Mouse (Mus musculus) midbrain, embryonic 15.5 days (tissue): Measurements from ENCODE around the gene Nfatc4. TPM values are rescaled to one million over a fixed set of nuclear protein-coding genes. Genes with fewer than 3 reads are reported as not detected.

Experiments
- ATAC-seq: fragments of 200-750 bp; cut with Nextera tagmentation; replicated peaks from 2 replicates; pipeline ENCODE4 v1.8.0; 2017; ENCODE audit warnings: moderate TSS enrichment
- H3K27ac ChIP-seq: fragments of 300-500 bp; sonication (generic); 2 replicates; pipeline ENCODE4 v1.5.1; 2015; ENCODE audit warnings: mild to moderate bottlenecking, inconsistent platforms
- H3K27me3 ChIP-seq: fragments of 300-500 bp; sonication (generic); replicated peaks from 2 replicates; pipeline ENCODE4 v1.6.1; 2015; ENCODE audit warnings: inconsistent platforms
- H3K36me3 ChIP-seq: fragments of 300-500 bp; sonication (generic); replicated peaks from 2 replicates; pipeline ENCODE4 v1.6.1; 2015; ENCODE audit warnings: inconsistent platforms
- H3K4me1 ChIP-seq: fragments of 300-500 bp; sonication (generic); 2 replicates; pipeline ENCODE4 v1.6.1; 2015; ENCODE audit warnings: inconsistent platforms
- H3K4me2 ChIP-seq: fragments of 300-500 bp; sonication (generic); 2 replicates; pipeline ENCODE4 v1.6.1; 2015; ENCODE audit warnings: inconsistent platforms, mild to moderate bottlenecking, moderate library complexity
- H3K4me3 ChIP-seq: fragments of 300-500 bp; sonication (generic); 2 replicates; pipeline ENCODE4 v1.5.1; 2015; ENCODE audit warnings: mild to moderate bottlenecking, inconsistent platforms
- H3K9ac ChIP-seq: fragments of 300-500 bp; sonication (generic); 2 replicates; pipeline ENCODE4 v1.6.1; 2015; ENCODE audit warnings: mild to moderate bottlenecking, inconsistent platforms
- H3K9me3 ChIP-seq: fragments of 300-500 bp; sonication (generic); 2 replicates; pipeline ENCODE4 v1.6.1; 2016; ENCODE audit warnings: inconsistent platforms
- WGBS: fragments of 180-500 bp; shearing (Covaris S2); methylation state at CpG from one replicate; pipeline ENCODE4 v1.1.7; 2015; ENCODE audit warnings: mixed read lengths; 5-methylcytosine and 5-hydroxymethylcytosine counted together
- polyA plus RNA-seq: library from polyadenylated mRNA; unstranded; fragments of >200 nt; fragmentation: Nextera tagmentation; extraction: Ambion mirVana; gene quantifications from 2 replicates; pipeline ENCODE4 v1.2.1, GENCODE M21; 2015

Gene Nfatc4
- polyA plus RNA-seq, 1 experiment from 2014 or later: 8.4 TPM

DNA sequence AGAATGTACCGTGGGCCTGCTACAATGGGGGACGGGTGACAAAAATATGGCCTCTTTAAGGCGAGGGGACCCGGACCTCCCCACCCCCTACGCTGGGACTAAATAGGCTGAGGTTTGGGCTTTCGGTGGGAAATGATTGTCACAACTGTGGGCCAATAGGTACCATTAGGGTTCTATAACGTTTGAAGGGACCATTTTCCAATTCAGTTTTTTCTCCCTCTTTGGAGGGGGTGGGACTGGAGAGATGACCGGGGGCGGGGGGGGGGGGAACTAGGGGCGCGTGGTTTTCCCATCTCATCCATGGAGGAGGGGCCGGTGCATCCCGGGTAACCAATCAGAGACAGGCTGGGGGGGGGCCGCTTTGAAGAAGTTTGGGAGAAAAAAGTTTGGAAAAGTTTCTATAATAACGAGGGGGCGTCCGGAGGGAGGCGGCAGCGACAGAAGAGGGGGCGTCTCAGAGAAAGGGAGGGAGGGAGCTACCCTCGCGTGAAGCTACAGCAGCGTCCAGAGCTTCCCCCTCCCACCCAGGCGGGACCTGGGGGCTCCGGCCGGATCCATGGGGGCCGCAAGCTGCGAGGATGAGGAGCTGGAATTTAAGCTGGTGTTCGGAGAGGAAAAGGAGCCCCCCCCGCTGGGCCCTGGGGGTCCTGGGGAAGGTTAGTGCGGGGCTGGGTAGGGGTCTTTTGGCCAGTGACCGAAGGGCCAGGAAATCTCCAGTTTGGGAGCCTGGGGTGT is 1.7 kb downstream of the Nfatc4 start:
- under 1% methylated on average over 31 of the region's 32 CpGs for WGBS

DNA sequence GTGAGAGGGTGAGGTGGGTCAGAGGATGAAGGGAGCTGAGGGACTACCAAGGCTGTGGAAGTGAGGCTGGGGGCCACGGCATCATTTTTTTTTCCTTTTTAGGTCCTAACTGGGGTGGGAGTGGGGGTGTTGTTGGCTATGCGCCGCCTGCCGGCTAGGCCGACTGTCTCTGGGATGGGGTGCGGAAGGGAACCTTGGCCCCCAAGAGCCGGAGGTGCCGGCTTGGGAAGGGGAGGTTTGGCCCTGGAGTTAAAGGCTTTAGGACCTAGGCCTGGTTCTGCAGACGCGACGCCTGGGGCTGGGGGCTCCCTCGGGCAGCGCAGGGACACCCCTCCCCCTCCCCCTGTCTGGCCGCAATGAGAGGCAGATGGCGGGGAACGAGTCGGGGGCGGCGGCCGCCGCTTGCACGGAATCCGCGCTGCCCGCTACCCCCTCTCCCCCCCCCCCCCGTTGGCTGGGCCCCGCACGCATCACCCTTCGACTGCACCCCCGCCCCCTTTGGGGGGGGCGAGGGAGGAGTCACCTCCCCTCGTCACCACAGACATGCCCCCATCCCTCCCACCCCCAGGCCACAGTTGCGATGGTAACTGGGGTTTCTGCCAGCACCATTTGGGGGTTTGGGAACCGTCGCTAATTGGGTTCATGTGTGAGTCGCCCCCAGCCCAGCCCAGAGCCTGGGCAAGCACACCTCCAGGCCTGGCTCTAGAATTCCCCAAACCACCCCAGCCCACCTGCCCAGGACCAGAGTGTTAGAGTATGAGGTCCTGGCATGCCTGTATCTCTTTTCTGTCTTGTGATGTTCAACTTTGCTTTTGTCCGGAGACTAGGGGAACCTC is 2.5 kb downstream of the Nfatc4 start:
- Histone ChIP-seq H3K36me3 (no peaks in the 10 kb centered on the region), H3K9ac (peak overlapping the region; percentile 35), H3K9me3 (no peaks in the 10 kb centered on the region), H3K4me3 (peak overlapping the region; percentile 39), H3K27ac (peak overlapping the region; percentile 42), H3K4me1 (peaks cover 43% of the 10 kb centered on the region), H3K27me3 (peaks cover 4% of the 10 kb centered on the region), H3K4me2 (peak overlapping the region; percentile 95)
- peak; percentile 19 for ATAC-seq
- 1% methylated on average over 22 of the region's 37 CpGs for whole genome bisulfite sequencing

More for the DNA sequence above, 1.7 kb downstream of the Nfatc4 start:
- no peak for ATAC-seq
- Histone ChIP-seq H3K36me3 (no peaks in the 10 kb centered on the region), H3K9ac (peak overlapping the region; percentile 35), H3K9me3 (no peaks in the 10 kb centered on the region), H3K4me2 (peak overlapping the region; percentile 95), H3K27ac (peak overlapping the region; percentile 80), H3K4me3 (peak overlapping the region; percentile 64), H3K27me3 (peaks cover 4% of the 10 kb centered on the region), H3K4me1 (peaks cover 43% of the 10 kb centered on the region)

DNA sequence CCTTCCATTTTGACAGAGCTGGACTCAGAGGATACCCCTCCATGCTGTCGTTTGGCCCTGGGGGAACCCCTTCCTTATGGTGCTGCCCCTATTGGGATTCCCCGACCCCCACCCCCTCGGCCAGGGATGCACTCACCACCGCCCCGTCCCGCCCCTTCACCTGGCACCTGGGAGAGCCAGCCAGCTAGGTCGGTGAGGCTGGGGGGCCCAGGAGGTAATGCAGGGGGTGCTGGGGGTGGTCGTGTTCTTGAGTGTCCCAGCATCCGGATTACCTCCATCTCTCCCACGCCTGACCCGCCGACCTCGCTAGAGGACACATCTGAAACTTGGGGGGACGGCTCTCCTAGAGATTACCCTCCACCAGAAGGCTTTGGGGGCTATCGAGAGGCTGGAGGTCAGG is 3.2 kb downstream of the Nfatc4 start:
- H3K9me3 ChIP-seq: no peaks in the 10 kb centered on the region

DNA sequence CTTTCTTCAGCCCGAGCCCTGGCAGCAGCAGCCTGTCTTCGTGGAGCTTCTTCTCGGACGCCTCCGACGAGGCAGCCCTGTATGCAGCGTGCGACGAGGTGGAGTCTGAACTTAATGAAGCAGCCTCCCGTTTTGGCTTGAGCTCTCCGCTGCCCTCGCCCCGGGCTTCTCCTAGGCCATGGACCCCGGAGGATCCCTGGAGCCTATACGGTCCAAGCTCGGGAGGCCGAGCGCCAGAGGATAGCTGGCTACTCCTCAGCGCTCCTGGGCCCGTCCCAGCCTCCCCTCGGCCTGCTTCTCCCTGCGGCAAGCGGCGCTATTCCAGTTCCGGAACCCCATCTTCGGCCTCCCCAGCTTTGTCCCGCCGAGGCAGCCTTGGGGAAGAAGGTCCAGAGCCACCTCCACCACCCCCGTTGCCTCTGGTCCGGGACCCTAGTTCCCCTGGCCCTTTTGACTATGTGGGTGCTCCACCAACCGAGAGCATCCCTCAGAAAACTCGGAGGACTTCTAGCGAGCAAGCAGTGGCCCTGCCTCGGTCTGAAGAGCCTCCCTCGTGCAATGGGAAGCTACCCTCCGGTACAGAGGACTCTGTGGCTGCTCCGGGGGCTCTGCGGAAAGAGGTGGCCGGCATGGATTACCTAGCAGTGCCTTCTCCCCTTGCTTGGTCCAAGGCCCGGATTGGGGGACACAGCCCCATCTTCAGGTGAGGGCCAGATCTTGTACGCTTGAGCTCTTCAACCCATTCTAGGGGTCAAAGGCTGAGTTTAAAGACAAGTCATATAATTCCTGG is 3.8 kb downstream of the Nfatc4 start:
- Histone ChIP-seq H3K9ac (no peak overlapping the region), H3K4me2 (peak overlapping the region; percentile 95), H3K36me3 (no peaks in the 10 kb centered on the region), H3K27me3 (peaks cover 4% of the 10 kb centered on the region), H3K27ac (no peak overlapping the region), H3K9me3 (no peaks in the 10 kb centered on the region), H3K4me1 (peaks cover 43% of the 10 kb centered on the region), H3K4me3 (peak overlapping the region; percentile 39)
- 11% methylated on average over 41 of the region's 41 CpGs for WGBS
- ATAC-seq: no peak

More for the DNA sequence above, 3.2 kb downstream of the Nfatc4 start:
- WGBS: 2% methylated on average over 15 of the region's 15 CpGs
- Histone ChIP-seq H3K27me3 (peaks cover 4% of the 10 kb centered on the region), H3K27ac (no peak overlapping the region), H3K9ac (0 out of 2 replicates have a peak overlapping the region, but pooled peaks have one; percentile 5), H3K4me3 (peak overlapping the region; percentile 39), H3K4me1 (peaks cover 43% of the 10 kb centered on the region), H3K36me3 (no peaks in the 10 kb centered on the region), H3K4me2 (peak overlapping the region; percentile 95)
- no peak for ATAC-seq

DNA sequence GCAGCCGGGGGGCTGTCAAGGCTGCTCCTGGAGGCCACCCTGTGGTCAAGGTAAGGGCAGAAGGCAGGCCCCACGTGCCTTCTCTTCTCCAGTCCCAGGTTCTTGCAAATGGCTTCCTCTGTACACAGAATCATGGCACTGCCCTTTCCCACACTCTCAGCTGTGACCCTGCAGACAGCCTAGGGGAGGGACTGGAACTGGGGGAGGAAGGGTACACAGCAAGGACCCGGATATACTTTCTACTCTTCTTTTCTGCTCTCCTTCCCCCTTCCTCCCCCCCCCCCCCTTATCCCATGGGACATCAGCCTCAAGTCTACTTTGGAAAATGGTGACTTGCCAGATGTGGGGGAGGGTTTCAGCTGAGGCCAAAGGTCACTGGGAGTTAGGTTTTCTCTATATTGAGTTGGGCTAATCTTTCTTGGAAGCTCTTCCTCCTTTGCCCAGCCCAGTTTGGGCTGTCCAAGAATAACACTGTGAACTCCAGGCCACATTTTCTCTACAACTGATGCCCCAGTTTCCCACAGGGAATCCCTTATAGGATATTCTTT is 5.8 kb downstream of the Nfatc4 start:
- Histone ChIP-seq H3K27ac (no peak overlapping the region), H3K36me3 (no peaks in the 10 kb centered on the region), H3K9ac (no peak overlapping the region), H3K27me3 (peaks cover 4% of the 10 kb centered on the region), H3K4me1 (peaks cover 31% of the 10 kb centered on the region), H3K4me2 (no peak overlapping the region), H3K4me3 (no peak overlapping the region), H3K9me3 (no peaks in the 10 kb centered on the region)
- no peak for ATAC-seq
- 53% methylated on average over 3 of the region's 3 CpGs for WGBS

GRCm38 (mm10) chr14:55829854-55830253 is 6.9 kb downstream of the Nfatc4 start:
- Histone ChIP-seq H3K27ac (no peak overlapping the region), H3K27me3 (peaks cover 4% of the 10 kb centered on the region), H3K36me3 (no peaks in the 10 kb centered on the region), H3K9me3 (no peaks in the 10 kb centered on the region), H3K4me3 (no peak overlapping the region), H3K4me1 (peaks cover 21% of the 10 kb centered on the region), H3K4me2 (no peak overlapping the region), H3K9ac (no peak overlapping the region)
- 93% methylated on average over 16 of the region's 16 CpGs for WGBS
- ATAC-seq: no peak

DNA sequence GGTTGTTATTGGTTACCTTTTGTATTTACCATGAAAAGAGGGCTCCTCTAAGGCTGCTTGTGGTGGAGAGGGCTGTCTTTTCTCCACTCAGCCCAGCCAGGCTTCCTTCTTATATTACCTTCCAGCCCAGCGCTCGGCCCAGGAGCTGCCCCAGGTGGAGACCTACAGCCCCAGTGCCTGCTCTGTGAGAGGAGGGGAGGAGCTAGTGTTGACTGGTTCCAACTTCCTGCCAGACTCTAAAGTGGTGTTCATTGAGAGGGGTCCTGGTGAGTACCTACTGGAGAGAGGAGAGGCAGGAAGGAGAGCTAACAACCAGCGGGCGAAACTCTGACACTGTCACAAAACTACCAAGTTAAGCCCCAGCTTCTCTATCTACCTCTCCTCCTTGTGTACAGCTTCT is 7.4 kb downstream of the Nfatc4 start:
- peaks cover 16% of the 10 kb centered on the region for H3K4me1 ChIP-seq
- no peak for ATAC-seq
- no peak overlapping the region for H3K9ac ChIP-seq
- H3K4me3 ChIP-seq: no peak overlapping the region
- H3K9me3 ChIP-seq: no peaks in the 10 kb centered on the region
- no peak overlapping the region for H3K27ac ChIP-seq
- no peak overlapping the region for H3K4me2 ChIP-seq
- 86% methylated on average over 4 of the region's 4 CpGs for WGBS
- no peaks in the 10 kb centered on the region for H3K36me3 ChIP-seq
- H3K27me3 ChIP-seq: peaks cover 4% of the 10 kb centered on the region

DNA sequence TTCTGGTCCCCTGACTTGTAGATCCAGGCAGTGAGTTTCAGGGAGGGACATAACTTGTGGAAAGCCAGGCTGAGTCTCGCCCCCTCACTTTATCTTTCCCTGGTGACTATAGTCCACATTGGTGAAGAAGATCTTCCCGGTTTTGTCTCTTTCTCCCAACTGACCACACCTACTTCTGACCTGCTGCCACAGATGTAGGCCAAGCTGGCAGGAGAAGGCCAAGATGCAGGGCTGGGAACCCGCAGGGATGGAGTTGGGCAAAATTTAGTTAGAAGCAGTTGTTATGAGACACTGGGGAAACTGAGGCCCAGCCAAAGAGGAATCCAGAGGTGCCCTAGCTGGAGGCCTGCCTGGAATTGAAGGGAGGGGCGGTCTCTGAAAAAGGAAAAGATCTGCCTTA is 10.2 kb downstream of the Nfatc4 start:
- Histone ChIP-seq H3K4me3 (no peak overlapping the region), H3K27me3 (no peaks in the 10 kb centered on the region), H3K9ac (no peak overlapping the region), H3K36me3 (no peaks in the 10 kb centered on the region), H3K27ac (no peak overlapping the region), H3K4me1 (no peaks in the 10 kb centered on the region), H3K9me3 (no peaks in the 10 kb centered on the region), H3K4me2 (no peak overlapping the region)
- WGBS: 92% methylated on average over 4 of the region's 4 CpGs
- no peak for ATAC-seq

DNA sequence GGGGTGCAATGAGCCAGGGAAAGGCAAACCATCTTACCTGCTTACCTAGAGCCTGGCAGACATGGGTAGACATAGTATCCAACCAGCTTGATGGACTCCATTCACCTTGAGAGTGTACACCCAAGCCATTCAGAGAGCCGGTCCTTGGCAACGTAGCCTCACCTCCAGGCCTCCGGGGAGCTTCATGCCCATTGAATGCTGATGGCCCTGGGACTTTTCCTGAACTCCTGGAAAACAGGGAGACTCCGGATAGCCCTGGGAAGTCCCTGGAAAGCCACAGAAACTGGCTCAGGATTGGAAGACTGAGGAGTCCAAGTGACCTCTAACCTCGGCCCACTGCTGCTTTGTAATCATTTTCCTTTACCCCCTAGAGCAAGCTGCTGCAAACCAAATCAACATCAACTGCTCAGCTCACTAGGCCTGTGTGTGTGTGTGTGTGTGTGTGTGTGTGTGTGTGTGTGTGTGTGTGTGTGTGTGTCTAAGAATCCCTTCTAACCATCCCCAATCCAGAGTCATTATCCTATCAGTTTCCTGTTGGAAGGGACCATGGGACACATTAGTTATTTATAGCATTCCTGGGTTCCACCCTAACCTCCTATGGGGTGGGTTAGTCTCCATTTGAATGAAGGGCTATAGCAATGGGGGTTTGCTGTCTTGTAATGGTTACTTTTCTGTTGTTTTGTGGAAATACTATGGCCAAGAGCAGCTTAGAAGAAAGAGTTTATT is 12.0 kb downstream of the Nfatc4 start:
- H3K4me2 ChIP-seq: no peak overlapping the region
- no peak overlapping the region for H3K27ac ChIP-seq
- no peaks in the 10 kb centered on the region for H3K36me3 ChIP-seq
- H3K27me3 ChIP-seq: no peaks in the 10 kb centered on the region
- no peak overlapping the region for H3K9ac ChIP-seq
- no peak for ATAC-seq
- no peaks in the 10 kb centered on the region for H3K4me1 ChIP-seq
- WGBS: 69% methylated on average over 5 of the region's 5 CpGs
- H3K9me3 ChIP-seq: no peaks in the 10 kb centered on the region
- H3K4me3 ChIP-seq: no peak overlapping the region

GRCm38 (mm10) chr14:55838312-55838711 is 15.4 kb downstream of the Nfatc4 start:
- no peak overlapping the region for H3K4me3 ChIP-seq
- H3K27me3 ChIP-seq: no peaks in the 10 kb centered on the region
- H3K4me1 ChIP-seq: no peaks in the 10 kb centered on the region
- no peaks in the 10 kb centered on the region for H3K9me3 ChIP-seq
- no peak for ATAC-seq
- no peaks in the 10 kb centered on the region for H3K36me3 ChIP-seq
- WGBS: 85% methylated on average over 5 of the region's 5 CpGs
- no peak overlapping the region for H3K9ac ChIP-seq
- H3K4me2 ChIP-seq: no peak overlapping the region
- H3K27ac ChIP-seq: no peak overlapping the region

GRCm38 (mm10) chr14:55838740-55839139 is 15.8 kb downstream of the Nfatc4 start:
- no peak overlapping the region for H3K9ac ChIP-seq
- 84% methylated on average over 4 of the region's 4 CpGs for WGBS
- H3K9me3 ChIP-seq: no peaks in the 10 kb centered on the region
- H3K27ac ChIP-seq: no peak overlapping the region
- no peak overlapping the region for H3K4me2 ChIP-seq
- H3K4me3 ChIP-seq: no peak overlapping the region
- no peaks in the 10 kb centered on the region for H3K36me3 ChIP-seq
- no peaks in the 10 kb centered on the region for H3K4me1 ChIP-seq
- H3K27me3 ChIP-seq: no peaks in the 10 kb centered on the region
- ATAC-seq: no peak
